Mouse (Mus musculus): ENCODE results near the gene Enpp6. TPM values are rescaled to one million over a fixed set of nuclear protein-coding genes. Genes with fewer than 3 reads are reported as not detected.

Gene Enpp6
- polyA plus RNA-seq (2014; fragmentation: Illumina TruSeq; extraction: RNeasy Lipid Tissue Mini Kit (QIAGEN cat#74804); ENCODE audit: insufficient read depth, low read depth, low replicate concordance) = 0.56 TPM

GRCm38 (mm10) chr8:46986386-46987140, at the start of gene Enpp6:
Gene Enpp6 (plus strand): TSS chr8:46986887.

Other genes starting within 250 kb of the Enpp6 start
- 24.9 TPM for gene Irf2, start 247.2 kb upstream of the Enpp6 start, polyA plus RNA-seq (2014; fragmentation: Illumina TruSeq; extraction: RNeasy Lipid Tissue Mini Kit (QIAGEN cat#74804); ENCODE audit: insufficient read depth, low read depth, low replicate concordance)